Mouse (Mus musculus): ENCODE results near the gene Vegfb. TPM values are rescaled to one million over a fixed set of nuclear protein-coding genes. Genes with fewer than 3 reads are reported as not detected.

Vegfb gene
- 1 to 10 TPM; 6.6 to 6.7 TPM for polyA plus RNA-seq (2017; shearing (Covaris generic))

GRCm38 (mm10) chr19:6987061-6987903, at the start of gene Vegfb:
TSS of gene Vegfb (minus strand) at chr19:6987651.

DNA sequence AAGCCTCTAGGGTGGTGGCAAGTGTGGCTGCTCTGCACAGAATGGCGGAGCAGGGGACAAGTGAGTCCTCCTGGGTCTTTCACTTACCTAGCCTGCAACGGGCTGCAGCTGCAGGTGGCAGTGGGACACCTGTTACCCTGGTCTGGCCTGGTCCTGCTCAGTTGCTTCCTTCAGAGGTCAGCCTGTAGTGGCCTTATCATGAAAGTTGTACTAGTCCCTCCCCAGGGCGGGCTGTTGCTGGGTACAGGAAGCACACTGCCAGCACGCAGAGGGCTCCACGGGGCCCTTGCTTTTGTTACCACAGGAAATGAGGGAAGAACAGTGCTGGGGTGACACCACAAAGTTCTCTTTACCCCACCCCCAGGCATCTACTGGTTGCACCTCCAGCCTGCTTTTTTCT, 31.7 kb upstream of the Vegfb start, which contains the start of gene Fermt3:
Gene Fermt3, minus strand, starts transcription at position 279 of the 400 bp plus-strand sequence.

DNA sequence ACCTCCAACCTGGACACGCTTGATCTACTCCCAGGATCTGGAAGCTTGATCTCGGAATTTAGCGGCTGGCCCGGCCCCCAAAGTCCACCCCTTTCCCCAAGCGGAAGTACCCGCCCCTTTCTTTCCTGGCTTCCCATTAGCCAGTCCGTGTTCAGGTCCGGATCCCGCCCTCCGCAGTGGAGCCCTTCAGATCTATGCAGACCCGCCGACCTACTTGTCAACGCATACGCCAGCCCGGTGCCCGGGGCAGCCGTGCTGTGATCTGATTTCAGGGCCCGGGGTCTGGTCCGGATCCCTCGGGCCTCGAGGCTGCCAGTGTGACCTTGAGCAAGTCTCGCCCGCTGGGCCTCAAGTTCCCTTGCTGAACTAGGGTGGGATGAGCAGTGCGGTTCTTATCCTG, 8.6 kb upstream of the Vegfb start, which contains the start of the genes Nudt22 and Trpt1:
Gene Nudt22, minus strand, starts transcription at position 112 of the 400 bp plus-strand sequence.
Gene Trpt1, plus strand, starts transcription at position 126 of the 400 bp plus-strand sequence.

DNA sequence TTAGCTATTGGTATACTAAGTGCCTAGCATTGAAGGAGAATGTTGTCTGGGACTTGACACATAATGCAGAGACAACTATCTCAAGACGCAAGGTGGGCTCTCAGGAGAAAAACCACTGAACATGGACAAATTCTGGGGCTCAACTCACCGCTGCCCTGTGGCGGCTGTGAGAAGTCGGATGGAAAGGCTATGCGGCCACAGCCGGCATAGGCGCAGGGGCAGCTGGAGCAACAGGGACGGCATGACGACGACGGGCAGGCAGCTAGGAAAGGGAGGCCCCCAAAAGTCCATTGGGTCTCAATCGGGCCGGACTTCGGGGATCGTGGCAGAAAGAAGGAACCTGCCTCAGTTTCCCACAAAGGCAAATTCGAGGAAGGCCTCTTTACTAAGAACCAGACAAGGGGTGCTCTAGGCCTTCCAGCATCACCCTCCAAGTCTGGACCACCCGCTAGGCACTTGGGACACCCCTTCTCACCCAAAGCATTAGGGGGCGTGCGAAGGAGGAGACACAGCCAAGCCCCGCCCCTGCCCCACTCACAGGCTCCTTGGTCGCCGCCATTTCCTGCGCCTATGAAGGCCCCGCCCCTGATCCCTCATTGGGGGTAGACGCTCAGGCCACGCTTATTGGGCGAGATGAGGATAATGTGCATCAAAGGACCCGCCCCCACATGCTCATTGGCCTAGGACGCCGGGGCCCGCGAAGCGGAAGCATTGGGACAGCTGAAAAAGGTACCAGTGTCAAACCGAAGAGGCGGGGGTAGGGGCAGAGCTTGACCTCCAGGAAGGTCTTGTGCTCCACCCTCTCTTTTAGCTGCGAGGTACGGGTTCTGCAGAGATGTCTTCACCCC, 4.8 kb upstream of the Vegfb start, which contains the start of gene Dnajc4:
Gene Dnajc4, minus strand, starts transcription at position 562 of the 848 bp plus-strand sequence.

GRCm38 (mm10) chr19:6980381-6981093, 6.9 kb downstream of the Vegfb start, which contains the start of gene Fkbp2:
TSS of gene Fkbp2 (minus strand) at chr19:6980501.

DNA sequence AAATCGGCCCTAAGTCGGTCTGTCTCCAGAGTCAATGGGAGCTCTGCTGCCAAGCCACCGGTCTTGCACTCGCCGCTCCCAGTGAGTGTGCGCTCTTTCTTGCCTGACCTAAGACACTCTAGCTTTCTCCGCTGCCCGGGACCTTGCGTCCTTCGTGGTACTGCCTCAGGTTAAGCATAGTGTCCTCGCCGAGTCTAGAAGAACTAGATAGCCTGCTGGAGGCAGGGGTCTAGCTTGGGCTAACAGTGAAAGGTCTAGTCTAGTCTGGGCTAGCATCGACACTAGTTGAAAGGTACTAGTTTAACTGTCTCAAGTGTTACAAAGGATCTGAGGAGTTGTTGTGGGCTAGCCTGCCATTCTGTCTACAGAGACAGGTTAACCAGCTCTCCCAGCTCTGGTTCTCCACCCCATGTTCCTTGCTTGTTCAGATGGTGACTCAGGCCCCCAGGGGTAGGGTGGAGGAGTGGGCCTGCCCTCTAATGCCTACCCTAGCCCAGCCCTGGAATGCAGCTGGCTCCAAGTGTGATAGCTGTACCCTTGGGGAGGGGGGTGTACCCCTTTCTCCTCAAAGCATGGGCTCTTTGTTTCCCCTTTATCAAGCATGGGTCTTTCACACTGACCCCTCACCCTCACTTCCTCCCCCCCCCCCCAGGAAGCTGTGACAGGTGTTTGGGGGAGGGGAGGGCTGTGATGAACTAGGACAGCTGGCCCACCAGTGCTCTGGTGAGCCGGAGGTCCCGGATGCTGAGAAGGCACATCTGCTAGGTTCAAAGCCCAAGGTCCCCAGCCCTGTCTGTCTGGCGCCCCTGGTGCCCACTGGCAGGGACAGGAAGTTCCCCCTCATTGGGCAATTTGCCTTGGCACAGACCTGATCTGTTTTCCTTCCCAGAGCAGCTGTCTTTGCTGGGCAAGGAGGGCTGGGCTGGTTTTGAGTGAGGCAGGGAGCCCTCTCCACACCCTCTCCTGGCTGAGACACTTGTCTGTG, 11.6 kb downstream of the Vegfb start, which contains the start of gene Plcb3:
Gene Plcb3, minus strand, starts transcription at position 934 of the 985 bp plus-strand sequence.

GRCm38 (mm10) chr19:6974211-6975205, 12.9 kb downstream of the Vegfb start, which contains the start of gene Ppp1r14b:
TSS of gene Ppp1r14b (plus strand) at chr19:6974968.

GRCm38 (mm10) chr19:6942249-6942691, 45.2 kb downstream of the Vegfb start, which contains the start of gene Gpr137:
TSS of gene Gpr137 (minus strand) at chr19:6942480.

GRCm38 (mm10) chr19:6941372-6942248, 45.8 kb downstream of the Vegfb start, which contains the start of gene Bad:
TSS of gene Bad (plus strand) at chr19:6941861.

DNA sequence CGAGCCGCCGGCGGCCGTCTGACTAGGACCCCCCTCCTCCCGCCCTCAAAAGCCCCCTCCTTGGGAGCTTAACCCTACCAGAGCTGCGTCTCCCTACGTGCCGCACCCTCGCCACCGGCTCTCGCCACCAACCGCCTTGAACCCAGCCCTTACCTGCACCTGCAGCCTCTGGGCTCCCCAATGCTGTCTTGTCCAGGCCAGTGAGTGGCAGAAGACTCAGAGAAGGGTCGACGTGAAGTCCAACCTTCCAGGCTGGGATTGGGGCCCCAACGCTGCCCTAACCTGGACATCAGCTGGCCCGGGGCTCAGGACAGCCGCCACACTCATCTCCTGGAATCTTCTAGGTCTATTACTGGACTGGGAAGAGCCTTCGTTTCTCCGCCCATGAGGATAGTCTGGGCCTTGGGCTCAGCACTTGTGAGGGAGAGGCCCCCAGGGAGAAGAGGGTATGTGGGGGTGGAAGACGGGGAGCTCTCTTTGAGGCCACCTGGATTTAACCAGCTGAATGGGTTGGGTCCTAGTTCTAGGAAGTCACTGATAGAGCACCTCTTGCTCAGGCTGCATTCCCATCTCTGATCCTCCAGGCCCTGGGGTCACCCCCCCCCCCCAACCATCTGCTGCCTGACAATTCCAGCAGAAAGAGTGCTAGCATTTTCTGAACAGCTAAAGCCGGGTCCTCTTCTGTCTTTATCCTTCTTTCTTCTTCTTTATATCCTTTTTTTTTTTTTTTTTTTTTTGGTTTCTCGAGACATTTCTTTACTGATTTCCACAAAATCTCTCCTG, 53.1 kb downstream of the Vegfb start, which contains the start of gene Kcnk4:
Gene Kcnk4, minus strand, starts transcription at position 321 of the 783 bp plus-strand sequence.

Other genes starting within 250 kb of the Vegfb start
- 10 to 100 TPM; 32.1 to 47.3 TPM for gene Rps6ka4, start 147.0 kb downstream of the Vegfb start, polyA plus RNA-seq (2017; shearing (Covaris generic))
- gene Ccdc88b, start 129.4 kb downstream of the Vegfb start, polyA plus RNA-seq (2017; shearing (Covaris generic)), result 10 to 100 TPM; 30.5 to 40.5 TPM
- gene Trmt112, start 78.0 kb downstream of the Vegfb start, polyA plus RNA-seq (2017; shearing (Covaris generic)), result 100 to 1,000 TPM; 129 to 191 TPM
- gene Prdx5, start 77.5 kb downstream of the Vegfb start, polyA plus RNA-seq (2017; shearing (Covaris generic)), result 100 to 1,000 TPM; 217 to 252 TPM
- gene Esrra, start 65.8 kb downstream of the Vegfb start, polyA plus RNA-seq (2017; shearing (Covaris generic)), result 10 to 100 TPM; 23.4 to 32.9 TPM
- under 1 TPM in 1 of 2 experiments, not detected in 1; 0.33 TPM for gene Catsperz, start 62.3 kb downstream of the Vegfb start, polyA plus RNA-seq (2017; shearing (Covaris generic))
- gene Kcnk4, start 53.1 kb downstream of the Vegfb start, polyA plus RNA-seq (2017; shearing (Covaris generic)), result under 1 TPM in 1 of 2 experiments, not detected in 1; 0.69 TPM
- 10 to 100 TPM; 42.6 to 47.0 TPM for gene Bad, start 45.8 kb downstream of the Vegfb start, polyA plus RNA-seq (2017; shearing (Covaris generic))
- gene Gpr137, start 45.2 kb downstream of the Vegfb start, polyA plus RNA-seq (2017; shearing (Covaris generic)), result 10 to 100 TPM in 1 of 2 experiments, 1 to 10 TPM in 1; 9.9 to 16.8 TPM
- 100 to 1,000 TPM; 131 to 187 TPM for gene Ppp1r14b, start 12.7 kb downstream of the Vegfb start, polyA plus RNA-seq (2017; shearing (Covaris generic))
- gene Plcb3, start 11.2 kb downstream of the Vegfb start, polyA plus RNA-seq (2017; shearing (Covaris generic)), result 10 to 100 TPM; 13.2 to 40.9 TPM
- gene Fkbp2, start 7.2 kb downstream of the Vegfb start, polyA plus RNA-seq (2017; shearing (Covaris generic)), result 10 to 100 TPM; 38.9 to 52.9 TPM
- gene Dnajc4, start 4.9 kb upstream of the Vegfb start, polyA plus RNA-seq (2017; shearing (Covaris generic)), result 10 to 100 TPM; 39.0 to 42.5 TPM
- 10 to 100 TPM; 22.2 to 30.1 TPM for gene Nudt22, start 8.5 kb upstream of the Vegfb start, polyA plus RNA-seq (2017; shearing (Covaris generic))
- gene Trpt1, start 8.5 kb upstream of the Vegfb start, polyA plus RNA-seq (2017; shearing (Covaris generic)), result 1 to 10 TPM; 5.4 to 5.7 TPM
- 100 to 1,000 TPM; 317 to 350 TPM for gene Fermt3, start 31.8 kb upstream of the Vegfb start, polyA plus RNA-seq (2017; shearing (Covaris generic))
- 100 to 1,000 TPM; 136 to 151 TPM for gene Stip1, start 52.3 kb upstream of the Vegfb start, polyA plus RNA-seq (2017; shearing (Covaris generic))
- 10 to 100 TPM in 1 of 2 experiments, 1 to 10 TPM in 1; 9.7 to 21.0 TPM for gene Macrod1, start 69.2 kb upstream of the Vegfb start, polyA plus RNA-seq (2017; shearing (Covaris generic))
- gene Flrt1, start 118.1 kb upstream of the Vegfb start, polyA plus RNA-seq (2017; shearing (Covaris generic)), result not detected
- 10 to 100 TPM; 71.3 to 73.8 TPM for gene Otub1, start 218.7 kb upstream of the Vegfb start, polyA plus RNA-seq (2017; shearing (Covaris generic))
- gene Cox8a, start 230.0 kb upstream of the Vegfb start, polyA plus RNA-seq (2017; shearing (Covaris generic)), result 100 to 1,000 TPM; 523 to 580 TPM

All from activated CD4-positive, CD25-positive, alpha-beta regulatory T cell (primary cell).